Comparison of ENCODE assay signal across 10 mouse cellular contexts in the genomic region with DNA sequence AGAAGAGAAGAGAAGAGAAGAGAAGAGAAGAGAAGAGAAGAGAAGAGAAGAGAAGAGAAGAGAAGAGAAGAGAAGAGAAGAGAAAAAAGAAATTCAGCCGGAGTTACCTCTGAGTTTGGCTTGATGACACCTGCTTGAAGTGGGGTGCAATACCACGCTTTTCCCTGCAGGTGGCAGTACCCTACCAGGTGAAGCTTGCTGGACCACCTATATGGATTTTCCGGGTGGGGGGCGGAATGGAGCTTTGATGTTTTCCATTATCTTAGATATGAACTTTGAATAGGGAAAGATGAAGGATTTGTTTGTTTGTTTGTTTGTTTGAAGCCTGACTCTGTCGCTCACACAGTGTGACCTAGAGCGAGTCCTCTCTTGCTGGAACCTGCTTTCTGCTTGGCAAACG. TPM values are rescaled to one million over a fixed set of nuclear protein-coding genes. Genes with fewer than 3 reads are reported as not detected.
DNase-seq lines count a peak whose midpoint lies in the region; ATAC-seq lines count a peak whose summit lies in the region.
"Had no signal": no experiment of that assay in that cellular context is flagged by ENCODE, and none has a peak within 500 bp of the region (broad histone marks: within the 10 kb centered on the region; RNA-seq: fewer than 3 reads in every experiment).

No protein-coding gene starts in this region.

- H3K27me3 ChIP-seq in liver, embryonic 13.5 days = no peaks in the 10 kb centered on the region
- H3K27me3 ChIP-seq: hindbrain, embryonic 15.5 days had no signal

- no peak overlapping the region for H3K4me2 ChIP-seq in liver, embryonic 13.5 days
- H3K4me2 ChIP-seq: hindbrain, embryonic 15.5 days had no signal

- H3K4me1 ChIP-seq in liver, embryonic 13.5 days (replicated peaks) = peaks cover 77% of the 10 kb centered on the region
- H3K4me1 ChIP-seq: hindbrain, embryonic 15.5 days had no signal

- H3K9me3 ChIP-seq in liver, embryonic 13.5 days (replicated peaks) = no peaks in the 10 kb centered on the region
- H3K9me3 ChIP-seq: hindbrain, embryonic 15.5 days had no signal

- H3K9ac ChIP-seq in liver, embryonic 13.5 days = no peak overlapping the region
- H3K9ac ChIP-seq: hindbrain, embryonic 15.5 days had no signal

- H3K27ac ChIP-seq in liver, embryonic 13.5 days = peak overlapping the region; percentile 84; the same call in 1 of the 2 replicates
- H3K27ac ChIP-seq: hindbrain, embryonic 15.5 days had no signal

- no peak for ATAC-seq in liver, embryonic 13.5 days (ENCODE audit: low read depth)
- ATAC-seq in frontal cortex, adult (ENCODE audit: low TSS enrichment) = no peak

- 50% methylated on average over 7 of the region's 7 CpGs for WGBS in liver, embryonic 13.5 days (ENCODE audit: insufficient replicate concordance)

- no peak overlapping the region for H3K4me3 ChIP-seq in liver, embryonic 13.5 days (replicated peaks)
- H3K4me3 ChIP-seq: hindbrain, embryonic 15.5 days; myocyte had no signal

- DNase-seq in gastrocnemius, adult 18-20 months (ENCODE audit: low spot score) = peak; percentile 35
- no peak for DNase-seq in gastrocnemius, postnatal 25 days
- DNase-seq in right cerebral cortex, postnatal 4 days = peak; percentile 27
- no peak for DNase-seq in right cerebral cortex, postnatal 36 days (ENCODE audit: low spot score in 2 of 2)
- DNase-seq in cerebellum, postnatal 10 days = peak; percentile 78 to 84
- no peak for DNase-seq in liver, embryonic 13.5 days
- DNase-seq in frontal cortex, postnatal 14 days (ENCODE audit: low spot score in 2 of 2) = no peak

- H3K36me3 ChIP-seq in liver, embryonic 13.5 days = no peaks in the 10 kb centered on the region
- H3K36me3 ChIP-seq: hindbrain, embryonic 15.5 days had no signal

RNA-seq across cellular contexts. Expression of gene Cited4, which starts 14.6 kb away (rescaled TPM):
- total RNA-seq in gastrocnemius, adult 18-20 months (2021) = 10 to 100 TPM; 11.9 to 18.0 TPM
- 10 to 100 TPM; 15.0 to 32.1 TPM for total RNA-seq in gastrocnemius, postnatal 25 days (2021)
- polyA plus RNA-seq in liver, embryonic 13.5 days (2015; fragmentation: Nextera tagmentation; extraction: Ambion mirVana) = 124 and 128 TPM in 2 replicates
- polyA plus RNA-seq: myocyte had no signal

Comparison
In these comparisons a context has a peak if more than half of its experiments do, and no peak if none do; other contexts are left out.
1. DNase-seq: peak in gastrocnemius, adult 18-20 months (single experiment), right cerebral cortex, postnatal 4 days (single experiment) and cerebellum, postnatal 10 days (2 of 2); none in gastrocnemius, postnatal 25 days (single experiment), right cerebral cortex, postnatal 36 days (0 of 2), liver, embryonic 13.5 days (single experiment) and frontal cortex, postnatal 14 days (0 of 2).